Mouse (Mus musculus) spleen, postnatal 14 days (tissue): ENCODE data around the gene Znrf1.
"Not testable (repeated sequence)": the region's sequence is repeated elsewhere in the genome, so short reads cannot be mapped to it uniquely, and the experiment has no call there.

Experiments used
- DNase-seq, 2 experiments: peaks; one replicate each; pipeline ENCODE4 v3.0.0; 2021 to 2022; ENCODE audit warnings: low spot score in 2 of 2

Gene Znrf1

GRCm38 (mm10) chr8:111536031-111536977 lies at the start of gene Znrf1:
Gene Znrf1 (plus strand): TSS chr8:111536097.
- peak; percentile 41 to 64 for DNase-seq

GRCm38 (mm10) chr8:111490034-111490591 lies 45.8 kb upstream of the Znrf1 start:
- no peak for DNase-seq

- no peak for DNase-seq
Observed at GRCm38 (mm10) chr8:111491191-111491590, 44.7 kb upstream of the Znrf1 start.

GRCm38 (mm10) chr8:111492508-111492907 lies 43.4 kb upstream of the Znrf1 start:
- DNase-seq = no peak

GRCm38 (mm10) chr8:111493176-111493575 lies 42.7 kb upstream of the Znrf1 start:
- DNase-seq = no peak

GRCm38 (mm10) chr8:111496326-111496725 lies 39.6 kb upstream of the Znrf1 start:
- DNase-seq = no peak

- DNase-seq = not testable (repeated sequence)
Observed at GRCm38 (mm10) chr8:111498249-111498648, 37.6 kb upstream of the Znrf1 start.

GRCm38 (mm10) chr8:111501724-111502464 lies 34.0 kb upstream of the Znrf1 start:
- DNase-seq = no peak

GRCm38 (mm10) chr8:111508566-111508965 lies 27.3 kb upstream of the Znrf1 start:
- no peak for DNase-seq

GRCm38 (mm10) chr8:111509278-111509677 lies 26.6 kb upstream of the Znrf1 start:
- DNase-seq = no peak

- DNase-seq = no peak
Observed at GRCm38 (mm10) chr8:111510401-111510800, 25.5 kb upstream of the Znrf1 start.

GRCm38 (mm10) chr8:111512941-111513340 lies 23.0 kb upstream of the Znrf1 start:
- DNase-seq = no peak

- no peak for DNase-seq
Observed at GRCm38 (mm10) chr8:111513446-111513845, 22.5 kb upstream of the Znrf1 start.

- DNase-seq = no peak
Observed at GRCm38 (mm10) chr8:111516451-111517035, 19.4 kb upstream of the Znrf1 start.

- DNase-seq = no peak
Observed at GRCm38 (mm10) chr8:111517466-111517865, 18.4 kb upstream of the Znrf1 start.

- peak; percentile 92 to 98 for DNase-seq
Observed at GRCm38 (mm10) chr8:111521713-111522429, 14.0 kb upstream of the Znrf1 start, which contains the start of gene Wdr59. Gene Wdr59 (minus strand): TSS chr8:111522092.

GRCm38 (mm10) chr8:111526403-111527024 lies 9.4 kb upstream of the Znrf1 start:
- DNase-seq = no peak

- DNase-seq = no peak
Observed at GRCm38 (mm10) chr8:111527149-111527548, 8.7 kb upstream of the Znrf1 start.

GRCm38 (mm10) chr8:111528071-111528470 lies 7.8 kb upstream of the Znrf1 start:
- DNase-seq = no peak

- DNase-seq = no peak
Observed at GRCm38 (mm10) chr8:111531191-111531590, 4.7 kb upstream of the Znrf1 start.

- no peak for DNase-seq
Observed at GRCm38 (mm10) chr8:111531621-111532020, 4.3 kb upstream of the Znrf1 start.
